Mouse (Mus musculus): ENCODE measurements around the gene Ankrd52.

The Ankrd52 gene

GRCm38 (mm10) chr10:128368402-128369217, 8.3 kb upstream of the Ankrd52 start, which contains the start of gene Coq10a:
Gene Coq10a, minus strand, starts transcription at chr10:128368997.
- in situ Hi-C loops (cut with MboI; ENCODE audit: unreplicated experiment in 2 of 2), result loop anchor here (5.0 kb wide), 3 partner anchors 39 to 179 kb away; partner anchors contain the start of genes Rpl41 (in 1 of the 2), Smarcc2 (in 1 of the 2) and Zc3h10 (in 1 of the 2)

GRCm38 (mm10) chr10:128369218-128369543, 7.7 kb upstream of the Ankrd52 start:
- in situ Hi-C loops (cut with MboI; ENCODE audit: unreplicated experiment in 2 of 2), result loop anchor here (5.0 kb wide), 3 partner anchors 38 to 178 kb away; partner anchors contain the start of genes Rpl41 (in 1 of the 2), Smarcc2 (in 1 of the 2) and Zc3h10 (in 1 of the 2)

GRCm38 (mm10) chr10:128369599-128369998, 7.3 kb upstream of the Ankrd52 start:
- in situ Hi-C loops (cut with MboI; ENCODE audit: unreplicated experiment in 2 of 2), result loop anchor here (5.0 kb wide), 3 partner anchors 38 to 178 kb away; partner anchors contain the start of genes Rpl41 (in 1 of the 2), Smarcc2 (in 1 of the 2) and Zc3h10 (in 1 of the 2)

- in situ Hi-C loops (cut with MboI; ENCODE audit: unreplicated experiment in 2 of 2), result loop anchor here in 1 of 2 experiments (5.0 kb wide), 1 partner anchor 37 kb away; no protein-coding TSS in a partner anchor
Measured at GRCm38 (mm10) chr10:128370021-128370420, 6.9 kb upstream of the Ankrd52 start.

GRCm38 (mm10) chr10:128370601-128371000, 6.3 kb upstream of the Ankrd52 start:
- in situ Hi-C loops (cut with MboI; ENCODE audit: unreplicated experiment in 2 of 2), result loop anchor here in 1 of 2 experiments (5.0 kb wide), 1 partner anchor 37 kb away; no protein-coding TSS in a partner anchor

GRCm38 (mm10) chr10:128372142-128372541, 4.8 kb upstream of the Ankrd52 start:
- in situ Hi-C loops (cut with MboI; ENCODE audit: unreplicated experiment in 2 of 2), result loop anchor here in 1 of 2 experiments (5.0 kb wide), 1 partner anchor 35 kb away; no protein-coding TSS in a partner anchor

GRCm38 (mm10) chr10:128372989-128373748, 3.7 kb upstream of the Ankrd52 start:
- in situ Hi-C loops (cut with MboI; ENCODE audit: unreplicated experiment in 2 of 2), result loop anchor here in 1 of 2 experiments (5.0 kb wide), 1 partner anchor 34 kb away; no protein-coding TSS in a partner anchor

- in situ Hi-C loops (cut with MboI; ENCODE audit: unreplicated experiment in 2 of 2), result loop anchor here in 1 of 2 experiments (5.0 kb wide), 1 partner anchor 33 kb away; no protein-coding TSS in a partner anchor
Measured at GRCm38 (mm10) chr10:128374393-128374792, 2.5 kb upstream of the Ankrd52 start.

GRCm38 (mm10) chr10:128376099-128376454, 838 bp upstream of the Ankrd52 start:
- in situ Hi-C loops (cut with MboI; ENCODE audit: unreplicated experiment in 2 of 2), result no loop called here

- in situ Hi-C loops (cut with MboI; ENCODE audit: unreplicated experiment in 2 of 2), result no loop called here
Measured at GRCm38 (mm10) chr10:128377222-128377939, 466 bp downstream of the Ankrd52 start.

GRCm38 (mm10) chr10:128377940-128378448, 1.1 kb downstream of the Ankrd52 start:
- in situ Hi-C loops (cut with MboI; ENCODE audit: unreplicated experiment in 2 of 2), result no loop called here

- in situ Hi-C loops (cut with MboI; ENCODE audit: unreplicated experiment in 2 of 2), result no loop called here
Measured at GRCm38 (mm10) chr10:128378462-128378861, 1.5 kb downstream of the Ankrd52 start.

- in situ Hi-C loops (cut with MboI; ENCODE audit: unreplicated experiment in 2 of 2), result no loop called here
Measured at GRCm38 (mm10) chr10:128379260-128379659, 2.3 kb downstream of the Ankrd52 start.

- in situ Hi-C loops (cut with MboI; ENCODE audit: unreplicated experiment in 2 of 2), result no loop called here
Measured at GRCm38 (mm10) chr10:128380565-128380964, 3.6 kb downstream of the Ankrd52 start.

- in situ Hi-C loops (cut with MboI; ENCODE audit: unreplicated experiment in 2 of 2), result no loop called here
Measured at GRCm38 (mm10) chr10:128382482-128382881, 5.6 kb downstream of the Ankrd52 start.

GRCm38 (mm10) chr10:128385902-128386301, 9.0 kb downstream of the Ankrd52 start:
- in situ Hi-C loops (cut with MboI; ENCODE audit: unreplicated experiment in 2 of 2), result no loop called here

GRCm38 (mm10) chr10:128388941-128389340, 12.0 kb downstream of the Ankrd52 start:
- in situ Hi-C loops (cut with MboI; ENCODE audit: unreplicated experiment in 2 of 2), result no loop called here

- in situ Hi-C loops (cut with MboI; ENCODE audit: unreplicated experiment in 2 of 2), result no loop called here
Measured at GRCm38 (mm10) chr10:128389570-128389969, 12.7 kb downstream of the Ankrd52 start.

- in situ Hi-C loops (cut with MboI; ENCODE audit: unreplicated experiment in 2 of 2), result no loop called here
Measured at GRCm38 (mm10) chr10:128390366-128390765, 13.5 kb downstream of the Ankrd52 start.

- in situ Hi-C loops (cut with MboI; ENCODE audit: unreplicated experiment in 2 of 2), result no loop called here
Measured at GRCm38 (mm10) chr10:128391850-128392249, 14.9 kb downstream of the Ankrd52 start.
